ENCODE assay signal across 8 mouse cellular contexts in genomic region chr5:121451203-121451602, GRCm38 (mm10). TPM values are rescaled to one million over a fixed set of nuclear protein-coding genes. Genes with fewer than 3 reads are reported as not detected.
DNase-seq lines count a peak whose midpoint lies in the region; ATAC-seq lines count a peak whose summit lies in the region.

No protein-coding gene starts in this region.

- peak overlapping the region; percentile 96 for H3K4me3 ChIP-seq in embryonic facial prominence, embryonic 15.5 days (replicated peaks)
- H3K4me3 ChIP-seq in intestine, embryonic 14.5 days (ENCODE audit: low read depth, low read length), result peak overlapping the region; percentile 99
- peak overlapping the region; percentile 96 for H3K4me3 ChIP-seq in midbrain, embryonic 15.5 days

- no peaks in the 10 kb centered on the region for H3K27me3 ChIP-seq in embryonic facial prominence, embryonic 15.5 days
- H3K27me3 ChIP-seq in intestine, embryonic 14.5 days (replicated peaks; ENCODE audit: control insufficient read depth, insufficient read depth, low read length), result no peaks in the 10 kb centered on the region
- H3K27me3 ChIP-seq in midbrain, embryonic 15.5 days (replicated peaks), result no peaks in the 10 kb centered on the region

- peak overlapping the region; percentile 77 for H3K4me2 ChIP-seq in embryonic facial prominence, embryonic 15.5 days (replicated peaks)
- H3K4me2 ChIP-seq in intestine, embryonic 14.5 days (ENCODE audit: low read length), result peak overlapping the region; percentile 82
- H3K4me2 ChIP-seq in midbrain, embryonic 15.5 days, result peak overlapping the region; percentile 64

- H3K27ac ChIP-seq in embryonic facial prominence, embryonic 15.5 days (replicated peaks), result peak overlapping the region; percentile 95
- H3K27ac ChIP-seq in intestine, embryonic 14.5 days (ENCODE audit: low read depth), result peak overlapping the region; percentile 92; the same call in 1 of the 2 replicates
- peak overlapping the region; percentile 98 for H3K27ac ChIP-seq in midbrain, embryonic 15.5 days

- no peak for ATAC-seq in embryonic facial prominence, embryonic 15.5 days (ENCODE audit: insufficient number of reproducible peaks, low FRiP score, low TSS enrichment, low read depth)
- no peak for ATAC-seq in intestine, embryonic 14.5 days (replicated peaks; ENCODE audit: low FRiP score, low TSS enrichment, low read depth)
- ATAC-seq in midbrain, embryonic 15.5 days (replicated peaks), result no peak

- peak; percentile 54 for DNase-seq in layer of hippocampus, adult 9-11 months
- no peak for DNase-seq in layer of hippocampus, adult 11-12 months (ENCODE audit: low spot score)
- DNase-seq in intestine, embryonic 14.5 days (ENCODE audit: low spot score), result no peak
- DNase-seq in ovary, postnatal 36 days (ENCODE audit: low spot score), result no peak
- DNase-seq in thymus, postnatal 25 days, result no peak
- DNase-seq in gastrocnemius, adult 8-10 months (ENCODE audit: low spot score in 2 of 2), result no peak

- H3K9ac ChIP-seq in embryonic facial prominence, embryonic 15.5 days, result peak overlapping the region; percentile 92
- peak overlapping the region; percentile 92 for H3K9ac ChIP-seq in intestine, embryonic 14.5 days (ENCODE audit: low read length)
- H3K9ac ChIP-seq in midbrain, embryonic 15.5 days, result peak overlapping the region; percentile 97

- WGBS in embryonic facial prominence, embryonic 15.5 days, result 10% methylated on average over 8 of the region's 8 CpGs
- 22% methylated on average over 8 of the region's 8 CpGs for WGBS in intestine, embryonic 14.5 days
- 18% methylated on average over 8 of the region's 8 CpGs for WGBS in midbrain, embryonic 15.5 days

- H3K9me3 ChIP-seq in embryonic facial prominence, embryonic 15.5 days (replicated peaks), result no peaks in the 10 kb centered on the region
- H3K9me3 ChIP-seq in intestine, embryonic 14.5 days (ENCODE audit: control insufficient read depth, low read length), result no peaks in the 10 kb centered on the region
- no peaks in the 10 kb centered on the region for H3K9me3 ChIP-seq in midbrain, embryonic 15.5 days

- H3K36me3 ChIP-seq in embryonic facial prominence, embryonic 15.5 days, result peaks cover 36% of the 10 kb centered on the region
- H3K36me3 ChIP-seq in intestine, embryonic 14.5 days (ENCODE audit: control insufficient read depth, insufficient read depth, low read length), result peaks cover 35% of the 10 kb centered on the region
- peaks cover 26% of the 10 kb centered on the region for H3K36me3 ChIP-seq in midbrain, embryonic 15.5 days (replicated peaks)

- H3K4me1 ChIP-seq in embryonic facial prominence, embryonic 15.5 days, result peaks cover 39% of the 10 kb centered on the region
- H3K4me1 ChIP-seq in intestine, embryonic 14.5 days (replicated peaks; ENCODE audit: control insufficient read depth, insufficient read depth, low read length), result peaks cover 17% of the 10 kb centered on the region
- peaks cover 31% of the 10 kb centered on the region for H3K4me1 ChIP-seq in midbrain, embryonic 15.5 days

RNA-seq across cellular contexts. Expression of gene Tmem116, which starts 0.5 kb away (rescaled TPM):
- 2.3 and 2.9 TPM in 2 replicates for polyA plus RNA-seq in embryonic facial prominence, embryonic 15.5 days (2015; fragmentation: Nextera tagmentation; extraction: Ambion mirVana)
- polyA plus RNA-seq in intestine, embryonic 14.5 days (2014; fragmentation: Nextera tagmentation; extraction: Ambion mirVana), result 1.8 and 2.7 TPM in 2 replicates
- polyA plus RNA-seq in midbrain, embryonic 15.5 days (2015; fragmentation: Nextera tagmentation; extraction: Ambion mirVana), result 1.9 and 2.2 TPM in 2 replicates
- 1 to 10 TPM; 6.3 to 9.3 (median 8.5) TPM for total RNA-seq in gastrocnemius, adult 8-10 months (2022)

RNA-seq across cellular contexts. Expression of gene Erp29, which starts 1.1 kb away (rescaled TPM):
- 175 and 195 TPM in 2 replicates for polyA plus RNA-seq in embryonic facial prominence, embryonic 15.5 days (2015; fragmentation: Nextera tagmentation; extraction: Ambion mirVana)
- 164 and 167 TPM in 2 replicates for polyA plus RNA-seq in intestine, embryonic 14.5 days (2014; fragmentation: Nextera tagmentation; extraction: Ambion mirVana)
- polyA plus RNA-seq in midbrain, embryonic 15.5 days (2015; fragmentation: Nextera tagmentation; extraction: Ambion mirVana), result 167 and 195 TPM in 2 replicates
- 10 to 100 TPM; 30.5 to 34.9 (median 31.1) TPM for total RNA-seq in gastrocnemius, adult 8-10 months (2022)

RNA-seq across cellular contexts. Expression of gene Adam1b, which starts 52.0 kb away (rescaled TPM):
- not detected in 2 replicates for polyA plus RNA-seq in embryonic facial prominence, embryonic 15.5 days (2015; fragmentation: Nextera tagmentation; extraction: Ambion mirVana)
- polyA plus RNA-seq in intestine, embryonic 14.5 days (2014; fragmentation: Nextera tagmentation; extraction: Ambion mirVana), result 0.07 and 0.16 TPM in 2 replicates
- 0.09 TPM in 1 of 2 replicates, not detected in the other for polyA plus RNA-seq in midbrain, embryonic 15.5 days (2015; fragmentation: Nextera tagmentation; extraction: Ambion mirVana)
- total RNA-seq in gastrocnemius, adult 8-10 months (2022), result not detected

RNA-seq across cellular contexts. Expression of gene Naa25, which starts 53.5 kb away (rescaled TPM):
- polyA plus RNA-seq in embryonic facial prominence, embryonic 15.5 days (2015; fragmentation: Nextera tagmentation; extraction: Ambion mirVana), result 39.4 and 40.6 TPM in 2 replicates
- polyA plus RNA-seq in intestine, embryonic 14.5 days (2014; fragmentation: Nextera tagmentation; extraction: Ambion mirVana), result 47.4 and 53.2 TPM in 2 replicates
- polyA plus RNA-seq in midbrain, embryonic 15.5 days (2015; fragmentation: Nextera tagmentation; extraction: Ambion mirVana), result 53.2 and 56.6 TPM in 2 replicates
- total RNA-seq in gastrocnemius, adult 8-10 months (2022), result 10 to 100 TPM; 28.5 to 32.6 (median 30.3) TPM
